Mouse (Mus musculus) lung, postnatal 36 days (tissue): ENCODE measurements around the gene Cd248.
A peak's percentile ranks its signal among the peaks of the same experiment; 100 is the strongest.

Experiments used
- DNase-seq: peaks from one replicate; pipeline ENCODE4 v3.0.0; 2022; ENCODE audit warnings: mixed read lengths

Gene Cd248

GRCm38 (mm10) chr19:5067867-5068569, at the start of gene Cd248:
TSS of gene Cd248 (plus strand) at chr19:5068078.
- DNase-seq, result peak; percentile 67

- no peak for DNase-seq
Measured at GRCm38 (mm10) chr19:5018191-5018590, 49.7 kb upstream of the Cd248 start.

GRCm38 (mm10) chr19:5021416-5021815, 46.5 kb upstream of the Cd248 start:
- DNase-seq, result no peak

GRCm38 (mm10) chr19:5023621-5024479, 44.0 kb upstream of the Cd248 start, which contains the start of gene Slc29a2:
TSS of gene Slc29a2 (plus strand) at chr19:5023860.
- DNase-seq, result peak; percentile 97

- no peak for DNase-seq
Measured at GRCm38 (mm10) chr19:5026111-5026510, 41.8 kb upstream of the Cd248 start.

- DNase-seq, result no peak
Measured at GRCm38 (mm10) chr19:5032686-5033085, 35.2 kb upstream of the Cd248 start.

GRCm38 (mm10) chr19:5036577-5036976, 31.3 kb upstream of the Cd248 start:
- DNase-seq, result no peak

GRCm38 (mm10) chr19:5037678-5038571, 30.0 kb upstream of the Cd248 start:
- peak; percentile 83 for DNase-seq

GRCm38 (mm10) chr19:5038709-5039156, 29.1 kb upstream of the Cd248 start, which contains the start of the genes B4gat1 and AC124502.3:
TSS of gene B4gat1 (plus strand) at chr19:5038826.
TSS of gene AC124502.3 (plus strand) at chr19:5038891.
- DNase-seq, result peak; percentile 92

GRCm38 (mm10) chr19:5039301-5040114, 28.4 kb upstream of the Cd248 start:
- DNase-seq, result no peak

GRCm38 (mm10) chr19:5040862-5041523, 26.9 kb upstream of the Cd248 start, which contains the start of gene Brms1:
TSS of gene Brms1 (plus strand) at chr19:5041354.
- peak; percentile 96 for DNase-seq

- DNase-seq, result no peak
Measured at GRCm38 (mm10) chr19:5041588-5041987, 26.3 kb upstream of the Cd248 start.

- DNase-seq, result no peak
Measured at GRCm38 (mm10) chr19:5045531-5045930, 22.3 kb upstream of the Cd248 start.

- DNase-seq, result no peak
Measured at GRCm38 (mm10) chr19:5048138-5049056, 19.5 kb upstream of the Cd248 start.

GRCm38 (mm10) chr19:5049325-5049724, 18.6 kb upstream of the Cd248 start:
- DNase-seq, result no peak

GRCm38 (mm10) chr19:5050047-5050905, 17.6 kb upstream of the Cd248 start, which contains the start of gene Rin1:
TSS of gene Rin1 (plus strand) at chr19:5050481.
- DNase-seq, result peak; percentile 76

GRCm38 (mm10) chr19:5051031-5051430, 16.8 kb upstream of the Cd248 start:
- no peak for DNase-seq

GRCm38 (mm10) chr19:5051515-5051914, 16.4 kb upstream of the Cd248 start:
- DNase-seq, result no peak
